17 mouse cellular contexts compared by ENCODE assay signal in the genomic region with DNA sequence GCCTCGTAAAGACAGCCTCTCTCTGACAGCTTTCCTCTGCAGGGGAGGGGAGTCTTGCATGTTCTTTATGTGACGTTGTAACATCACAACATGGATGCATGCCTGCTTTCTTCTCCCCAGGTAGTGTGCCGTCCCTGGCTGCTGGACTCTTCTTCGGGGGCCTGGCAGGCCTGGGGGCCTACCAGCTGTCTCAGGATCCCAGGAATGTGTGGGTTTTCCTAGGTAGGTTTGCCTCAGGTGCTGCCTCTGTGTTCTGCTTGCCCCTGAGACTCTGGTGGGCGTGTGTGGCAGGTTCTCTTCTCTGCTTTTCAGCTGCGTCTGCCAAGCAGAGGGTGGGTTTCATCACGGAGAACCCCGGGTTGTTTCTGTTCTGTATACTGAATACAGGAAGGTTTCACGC. TPM values are rescaled to one million over a fixed set of nuclear protein-coding genes. Genes with fewer than 3 reads are reported as not detected.
A peak's percentile ranks its signal among the peaks of the same experiment; 100 is the strongest.
DNase-seq lines count a peak whose midpoint lies in the region; ATAC-seq and TF ChIP-seq lines count a peak whose summit lies in the region.
"Had no signal": no experiment of that assay in that cellular context is flagged by ENCODE, and none has a peak within 500 bp of the region (broad histone marks: within the 10 kb centered on the region; RNA-seq: fewer than 3 reads in every experiment).

No protein-coding gene starts in this region.

- H3K4me3 ChIP-seq in heart, embryonic 10.5 days = no peak overlapping the region; the same call in 1 of the 2 replicates
- no peak overlapping the region for H3K4me3 ChIP-seq in limb, embryonic 11.5 days (ENCODE audit: low read depth, low read length)
- H3K4me3 ChIP-seq in limb, embryonic 10.5 days = no peak overlapping the region
- H3K4me3 ChIP-seq in MEL (ENCODE audit: control insufficient read depth in 1 of 2, insufficient read depth in 1 of 2, low read depth in 2 of 2, low read length in 2 of 2) = peak overlapping the region in 1 of 2 experiments; percentile 13; a peak in 1 of 4 replicates
- no peak overlapping the region for H3K4me3 ChIP-seq in limb, embryonic 13.5 days
- H3K4me3 ChIP-seq in forebrain, embryonic 11.5 days (ENCODE audit: low read depth, low read length) = no peak overlapping the region
- H3K4me3 ChIP-seq: hindbrain, embryonic 12.5 days; midbrain, embryonic 12.5 days had no signal

- TF ChIP-seq EP300 in MEL (IDR thresholded peaks at IDR 0.05; ENCODE audit: low read depth in 1 of 2, low read length in 2 of 2) = no peak

- no peaks in the 10 kb centered on the region for H3K27me3 ChIP-seq in heart, embryonic 10.5 days (ENCODE audit: insufficient read depth, poor library complexity, severe bottlenecking)
- H3K27me3 ChIP-seq in limb, embryonic 11.5 days (ENCODE audit: control insufficient read depth, insufficient read depth, low read length) = no peaks in the 10 kb centered on the region
- no peaks in the 10 kb centered on the region for H3K27me3 ChIP-seq in limb, embryonic 10.5 days (ENCODE audit: low read depth, poor library complexity, severe bottlenecking)
- H3K27me3 ChIP-seq in MEL (ENCODE audit: control insufficient read depth in 1 of 2, insufficient read depth in 2 of 2, low read length in 2 of 2) = no peaks in the 10 kb centered on the region
- no peaks in the 10 kb centered on the region for H3K27me3 ChIP-seq in limb, embryonic 13.5 days
- no peaks in the 10 kb centered on the region for H3K27me3 ChIP-seq in forebrain, embryonic 11.5 days (ENCODE audit: control insufficient read depth, insufficient read depth, low read length)
- H3K27me3 ChIP-seq: hindbrain, embryonic 12.5 days; midbrain, embryonic 12.5 days; Patski had no signal

- WGBS in heart, embryonic 10.5 days = 81% methylated on average over 9 of the region's 9 CpGs
- WGBS in limb, embryonic 11.5 days = 94% methylated on average over 9 of the region's 9 CpGs
- 88% methylated on average over 9 of the region's 9 CpGs for WGBS in limb, embryonic 10.5 days
- WGBS in limb, embryonic 13.5 days = 94% methylated on average over 9 of the region's 9 CpGs
- WGBS in forebrain, embryonic 11.5 days = 95% methylated on average over 9 of the region's 9 CpGs

- TF ChIP-seq CTCF in MEL (IDR thresholded peaks at IDR 0.05 in 2 of 3, conservative IDR thresholded peaks at IDR 0.05 in 1 of 3; ENCODE audit: control insufficient read depth in 1 of 3, insufficient read depth in 1 of 3, low read depth in 2 of 3, low read length in 3 of 3, poor library complexity in 1 of 3, severe bottlenecking in 1 of 3) = no peak

- peaks cover 19% of the 10 kb centered on the region for H3K79me2 ChIP-seq in MEL (ENCODE audit: control insufficient read depth, insufficient read depth, low read length, poor library complexity)

- no peak for ATAC-seq in limb, embryonic 11.5 days (ENCODE audit: insufficient number of reproducible peaks, low FRiP score, low TSS enrichment, low read depth)
- ATAC-seq in limb, embryonic 13.5 days (ENCODE audit: low FRiP score, low read depth) = no peak
- no peak for ATAC-seq in forebrain, embryonic 11.5 days (replicated peaks; ENCODE audit: low FRiP score)
- ATAC-seq: Patski had no signal

- no peak for DNase-seq in heart, embryonic 10.5 days (ENCODE audit: low spot score)
- no peak for DNase-seq in heart, adult 18-20 months
- no peak for DNase-seq in limb, embryonic 11.5 days (ENCODE audit: low spot score)
- no peak for DNase-seq in limb, embryonic 10.5 days (ENCODE audit: low spot score)
- no peak for DNase-seq in MEL (ENCODE audit: low read depth, low spot score)
- no peak for DNase-seq in adrenal gland, adult 8-10 months
- DNase-seq in forebrain, embryonic 11.5 days (ENCODE audit: low spot score) = no peak
- DNase-seq: cerebellum, adult 11 months; cerebellum, postnatal 14 days; kidney, adult 18-20 months; kidney, postnatal 4 days; right cerebral cortex, postnatal 14 days; thymus, postnatal 25 days had no signal

- H3K36me3 ChIP-seq in heart, embryonic 10.5 days = peaks cover 63% of the 10 kb centered on the region
- H3K36me3 ChIP-seq in limb, embryonic 11.5 days (ENCODE audit: control insufficient read depth, insufficient read depth, low read length) = peaks cover 10% of the 10 kb centered on the region
- peaks cover 77% of the 10 kb centered on the region for H3K36me3 ChIP-seq in limb, embryonic 10.5 days
- H3K36me3 ChIP-seq in MEL (ENCODE audit: control insufficient read depth in 1 of 2, insufficient read depth in 2 of 2, low read length in 2 of 2) = peaks cover 5 to 26% of the 10 kb centered on the region in 2 experiments
- H3K36me3 ChIP-seq in limb, embryonic 13.5 days = peaks cover 65% of the 10 kb centered on the region
- H3K36me3 ChIP-seq in forebrain, embryonic 11.5 days (ENCODE audit: control insufficient read depth, insufficient read depth, low read length) = no peaks in the 10 kb centered on the region; the same call in 1 of the 2 replicates

- H3K9me3 ChIP-seq in heart, embryonic 10.5 days = no peaks in the 10 kb centered on the region
- no peaks in the 10 kb centered on the region for H3K9me3 ChIP-seq in limb, embryonic 11.5 days (ENCODE audit: control insufficient read depth, low read length)
- no peaks in the 10 kb centered on the region for H3K9me3 ChIP-seq in limb, embryonic 10.5 days (replicated peaks)
- no peaks in the 10 kb centered on the region for H3K9me3 ChIP-seq in MEL (replicated peaks; ENCODE audit: insufficient read depth, low read length)
- H3K9me3 ChIP-seq in limb, embryonic 13.5 days = no peaks in the 10 kb centered on the region
- no peaks in the 10 kb centered on the region for H3K9me3 ChIP-seq in forebrain, embryonic 11.5 days (ENCODE audit: control insufficient read depth, low read length)
- H3K9me3 ChIP-seq: hindbrain, embryonic 12.5 days; midbrain, embryonic 12.5 days had no signal

- H3K27ac ChIP-seq in heart, embryonic 10.5 days = peak overlapping the region; percentile 73
- no peak overlapping the region for H3K27ac ChIP-seq in limb, embryonic 11.5 days (replicated peaks; ENCODE audit: low read depth, low read length)
- no peak overlapping the region for H3K27ac ChIP-seq in limb, embryonic 10.5 days
- peak overlapping the region; percentile 76 for H3K27ac ChIP-seq in MEL (ENCODE audit: control insufficient read depth, low read depth, low read length)
- H3K27ac ChIP-seq in limb, embryonic 13.5 days = no peak overlapping the region
- no peak overlapping the region for H3K27ac ChIP-seq in forebrain, embryonic 11.5 days (ENCODE audit: low read depth, low read length)
- H3K27ac ChIP-seq: hindbrain, embryonic 12.5 days; midbrain, embryonic 12.5 days had no signal

- no peak overlapping the region for H3K9ac ChIP-seq in limb, embryonic 11.5 days (ENCODE audit: low read length)
- peak overlapping the region; percentile 18; the same call in 1 of the 2 replicates for H3K9ac ChIP-seq in MEL (ENCODE audit: control insufficient read depth, low read depth, low read length, poor library complexity, severe bottlenecking)
- H3K9ac ChIP-seq in limb, embryonic 13.5 days = no peak overlapping the region
- no peak overlapping the region for H3K9ac ChIP-seq in forebrain, embryonic 11.5 days (ENCODE audit: low read length)
- H3K9ac ChIP-seq: hindbrain, embryonic 12.5 days had no signal

- no peak for TF ChIP-seq POLR2A in MEL (IDR thresholded peaks at IDR 0.05; ENCODE audit: control insufficient read depth in 1 of 2, insufficient read depth in 1 of 2, low read depth in 1 of 2, low read length in 2 of 2, poor library complexity in 1 of 2)

- peak overlapping the region; percentile 10; the same call in 1 of the 2 replicates for H3K4me2 ChIP-seq in limb, embryonic 11.5 days (ENCODE audit: low read depth, severe bottlenecking)
- H3K4me2 ChIP-seq in limb, embryonic 13.5 days (replicated peaks) = peak overlapping the region; percentile 90
- no peak overlapping the region for H3K4me2 ChIP-seq in forebrain, embryonic 11.5 days (ENCODE audit: low read depth, low read length, severe bottlenecking)

- no peak for TF ChIP-seq RAD21 in MEL (IDR thresholded peaks at IDR 0.05; ENCODE audit: low read depth, low read length)

- peaks cover 36% of the 10 kb centered on the region for H3K4me1 ChIP-seq in heart, embryonic 10.5 days
- H3K4me1 ChIP-seq in limb, embryonic 11.5 days (ENCODE audit: control insufficient read depth, insufficient read depth, low read length) = peaks cover 5% of the 10 kb centered on the region
- peaks cover 20% of the 10 kb centered on the region for H3K4me1 ChIP-seq in limb, embryonic 10.5 days
- peaks cover 5 to 32% of the 10 kb centered on the region in 2 experiments for H3K4me1 ChIP-seq in MEL (ENCODE audit: control insufficient read depth in 1 of 2, insufficient read depth in 2 of 2, low read length in 2 of 2)
- peaks cover 17% of the 10 kb centered on the region for H3K4me1 ChIP-seq in limb, embryonic 13.5 days
- H3K4me1 ChIP-seq in forebrain, embryonic 11.5 days (replicated peaks; ENCODE audit: control insufficient read depth, insufficient read depth, low read length) = peaks cover 5% of the 10 kb centered on the region; the same call in 1 of the 2 replicates

RNA-seq across cellular contexts. Expression of a gene that starts 2.1 kb away (rescaled TPM):
- 322 and 328 TPM in 2 replicates for polyA plus RNA-seq in heart, embryonic 10.5 days (2016; fragmentation: Nextera tagmentation; extraction: Ambion mirVana)
- 100 to 1,000 TPM; 180 to 185 TPM for total RNA-seq in heart, adult 18-20 months (2021)
- 199 and 211 TPM in 2 replicates for polyA plus RNA-seq in limb, embryonic 11.5 days (2014; fragmentation: Nextera tagmentation; extraction: Ambion mirVana)
- polyA plus RNA-seq in limb, embryonic 10.5 days (2016; fragmentation: Nextera tagmentation; extraction: Ambion mirVana) = 205 and 216 TPM in 2 replicates
- 260 and 319 TPM in 2 replicates for total RNA-seq in MEL (2012; rRNA removed)
- 100 to 1,000 TPM in 1 of 2 experiments, not detected in 1; 294 TPM for polyA plus RNA-seq in MEL (2012; ENCODE audit: insufficient read depth in 1 of 2, insufficient read length in 2 of 2, low read depth in 1 of 2, low replicate concordance in 2 of 2, missing spikeins in 1 of 2)
- polyA plus RNA-seq in limb, embryonic 13.5 days (2015; fragmentation: Nextera tagmentation; extraction: Ambion mirVana) = 195 and 201 TPM in 2 replicates
- total RNA-seq in adrenal gland, adult 8-10 months (2022) = 100 to 1,000 TPM; 108 to 169 (median 133) TPM
- polyA plus RNA-seq in forebrain, embryonic 11.5 days (2014; fragmentation: Nextera tagmentation; extraction: Ambion mirVana) = 168 and 183 TPM in 2 replicates

RNA-seq across cellular contexts. Expression of a gene that starts 17.4 kb away (rescaled TPM):
- polyA plus RNA-seq in heart, embryonic 10.5 days (2016; fragmentation: Nextera tagmentation; extraction: Ambion mirVana) = 66.1 and 72.1 TPM in 2 replicates
- total RNA-seq in heart, adult 18-20 months (2021) = 10 to 100 TPM; 25.7 to 26.5 TPM
- polyA plus RNA-seq in limb, embryonic 11.5 days (2014; fragmentation: Nextera tagmentation; extraction: Ambion mirVana) = 65.1 and 66.2 TPM in 2 replicates
- polyA plus RNA-seq in limb, embryonic 10.5 days (2016; fragmentation: Nextera tagmentation; extraction: Ambion mirVana) = 62.0 and 74.1 TPM in 2 replicates
- total RNA-seq in MEL (2012; rRNA removed) = 94.5 and 109 TPM in 2 replicates
- 100 to 1,000 TPM in 1 of 2 experiments, not detected in 1; 101 TPM for polyA plus RNA-seq in MEL (2012; ENCODE audit: insufficient read depth in 1 of 2, insufficient read length in 2 of 2, low read depth in 1 of 2, low replicate concordance in 2 of 2, missing spikeins in 1 of 2)
- polyA plus RNA-seq in limb, embryonic 13.5 days (2015; fragmentation: Nextera tagmentation; extraction: Ambion mirVana) = 50.3 and 53.1 TPM in 2 replicates
- 10 to 100 TPM; 55.7 to 64.6 (median 57.4) TPM for total RNA-seq in adrenal gland, adult 8-10 months (2022)
- 88.4 and 92.0 TPM in 2 replicates for polyA plus RNA-seq in forebrain, embryonic 11.5 days (2014; fragmentation: Nextera tagmentation; extraction: Ambion mirVana)

Comparison
In these comparisons a context has a peak if more than half of its experiments do, and no peak if none do; other contexts are left out.
1. H3K27ac ChIP-seq: peak in heart, embryonic 10.5 days (single experiment) and MEL (single experiment); none in limb, embryonic 11.5 days (single experiment), limb, embryonic 10.5 days (single experiment), limb, embryonic 13.5 days (single experiment) and forebrain, embryonic 11.5 days (single experiment).